Mouse (Mus musculus) stomach, postnatal 0 days (tissue): Measurements from ENCODE around the gene Slc41a1.

ENCODE experiments used
- CTCF ChIP-seq: IDR thresholded peaks from 2 replicates; pipeline ENCODE4 v1.5.1; 2016; ENCODE audit warnings: antibody characterized with exemption, low read depth, mild to moderate bottlenecking, moderate library complexity
- EP300 ChIP-seq: optimal IDR thresholded peaks from 2 replicates; pipeline ENCODE3; 2016; ENCODE audit warnings: antibody characterized with exemption

- TF ChIP-seq CTCF (no peak), EP300 (no peak)
Observed at GRCm38 (mm10) chr1:131844883-131845282, 17.6 kb downstream of the Slc41a1 start.
